Mouse (Mus musculus) stomach, postnatal 0 days (tissue): Measurements from ENCODE around the gene Cd4.

Experiments
- CTCF ChIP-seq: IDR thresholded peaks from 2 replicates; pipeline ENCODE4 v1.5.1; 2016; ENCODE audit warnings: antibody characterized with exemption, low read depth, mild to moderate bottlenecking, moderate library complexity
- EP300 ChIP-seq: optimal IDR thresholded peaks from 2 replicates; pipeline ENCODE3; 2016; ENCODE audit warnings: antibody characterized with exemption

DNA sequence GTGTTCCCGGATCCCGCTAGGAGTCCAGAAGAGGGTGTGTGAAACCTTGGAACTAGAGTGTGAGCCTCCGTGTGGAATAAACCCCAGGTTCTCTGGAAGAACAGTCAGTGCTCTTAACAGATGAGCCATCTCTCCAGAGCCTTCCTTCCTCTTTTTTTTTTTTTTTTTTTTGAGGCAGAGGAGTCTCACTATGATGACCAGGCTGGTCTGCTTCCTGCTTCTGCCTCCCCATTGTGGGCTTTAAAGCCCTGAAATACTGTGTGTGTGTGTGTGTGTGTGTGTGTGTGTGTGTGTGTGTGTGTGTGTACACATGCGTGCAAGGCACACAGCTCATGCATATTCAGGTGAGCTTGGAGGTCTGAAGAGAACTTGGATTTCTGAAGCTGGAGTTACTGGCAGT lies 33.5 kb upstream of the Cd4 start:
- no peak for TF ChIP-seq CTCF
- TF ChIP-seq EP300 = no peak
